Comparison of ENCODE assay signal across 9 mouse cellular contexts in genomic region chr19:23134095-23134440, GRCm38 (mm10). TPM values are rescaled to one million over a fixed set of nuclear protein-coding genes. Genes with fewer than 3 reads are reported as not detected.
DNase-seq lines count a peak whose midpoint lies in the region; ATAC-seq lines count a peak whose summit lies in the region.
"Had no signal": no experiment of that assay in that cellular context is flagged by ENCODE, and none has a peak within 500 bp of the region (broad histone marks: within the 10 kb centered on the region; RNA-seq: fewer than 3 reads in every experiment).

No protein-coding gene starts in this region.

- ATAC-seq in erythroblast, adult 5-6 weeks (replicated peaks; ENCODE audit: low FRiP score, poor library complexity, severe bottlenecking), result peak; percentile 64
- no peak for ATAC-seq in heart, embryonic 11.5 days (replicated peaks; ENCODE audit: insufficient number of reproducible peaks, low FRiP score, low TSS enrichment)
- ATAC-seq in kidney, embryonic 14.5 days (ENCODE audit: low FRiP score, low TSS enrichment), result no peak
- no peak for ATAC-seq in limb, embryonic 15.5 days (ENCODE audit: insufficient number of reproducible peaks, low FRiP score, low TSS enrichment, low read depth)
- peak; percentile 7; the same call in 1 of the 2 replicates for ATAC-seq in midbrain, embryonic 15.5 days (replicated peaks)

- peaks cover 23% of the 10 kb centered on the region for H3K4me1 ChIP-seq in heart, embryonic 11.5 days (ENCODE audit: control insufficient read depth, insufficient read depth, low read length)
- peaks cover 17% of the 10 kb centered on the region for H3K4me1 ChIP-seq in kidney, embryonic 14.5 days (ENCODE audit: control insufficient read depth, insufficient read depth, low read length)
- H3K4me1 ChIP-seq in limb, embryonic 15.5 days, result peaks cover 40% of the 10 kb centered on the region
- H3K4me1 ChIP-seq in midbrain, embryonic 15.5 days, result peaks cover 29% of the 10 kb centered on the region

- peak; percentile 10 to 17 for DNase-seq in thymus, postnatal 36 days
- DNase-seq in thymus, postnatal 14 days, result no peak
- peak; percentile 54 to 79 for DNase-seq in spleen, postnatal 4 days (ENCODE audit: low spot score in 2 of 2)

- peak overlapping the region; percentile 48 for H3K4me3 ChIP-seq in heart, embryonic 11.5 days (ENCODE audit: low read depth, low read length)
- H3K4me3 ChIP-seq in kidney, embryonic 14.5 days (ENCODE audit: low read length), result peak overlapping the region; percentile 39
- H3K4me3 ChIP-seq in limb, embryonic 15.5 days, result peak overlapping the region; percentile 43
- peak overlapping the region; percentile 40 for H3K4me3 ChIP-seq in midbrain, embryonic 15.5 days

- H3K4me2 ChIP-seq in heart, embryonic 11.5 days, result peak overlapping the region; percentile 95
- H3K4me2 ChIP-seq in kidney, embryonic 14.5 days (replicated peaks; ENCODE audit: low read depth, low read length), result peak overlapping the region; percentile 85
- H3K4me2 ChIP-seq in limb, embryonic 15.5 days, result peak overlapping the region; percentile 83
- peak overlapping the region; percentile 90 for H3K4me2 ChIP-seq in midbrain, embryonic 15.5 days

- H3K36me3 ChIP-seq in heart, embryonic 11.5 days (ENCODE audit: control insufficient read depth, insufficient read depth, low read length), result no peaks in the 10 kb centered on the region
- H3K36me3 ChIP-seq in kidney, embryonic 14.5 days (ENCODE audit: control insufficient read depth, insufficient read depth, low read length), result no peaks in the 10 kb centered on the region
- H3K36me3 ChIP-seq in limb, embryonic 15.5 days, result no peaks in the 10 kb centered on the region
- H3K36me3 ChIP-seq in midbrain, embryonic 15.5 days (replicated peaks), result no peaks in the 10 kb centered on the region

- H3K9ac ChIP-seq in heart, embryonic 11.5 days (ENCODE audit: low read depth, low read length), result 0 out of 2 replicates have a peak overlapping the region, but pooled peaks have one; percentile 5
- 0 out of 2 replicates have a peak overlapping the region, but pooled peaks have one; percentile 19 for H3K9ac ChIP-seq in kidney, embryonic 14.5 days (ENCODE audit: low read depth, low read length)
- H3K9ac ChIP-seq in limb, embryonic 15.5 days, result no peak overlapping the region
- 0 out of 2 replicates have a peak overlapping the region, but pooled peaks have one; percentile 39 for H3K9ac ChIP-seq in midbrain, embryonic 15.5 days

- peaks cover 35% of the 10 kb centered on the region for H3K27me3 ChIP-seq in heart, embryonic 11.5 days (ENCODE audit: control insufficient read depth, insufficient read depth, low read length)
- H3K27me3 ChIP-seq in kidney, embryonic 14.5 days (ENCODE audit: control insufficient read depth, insufficient read depth, low read length), result peaks cover 12% of the 10 kb centered on the region
- H3K27me3 ChIP-seq in limb, embryonic 15.5 days, result peaks cover 44% of the 10 kb centered on the region
- H3K27me3 ChIP-seq in midbrain, embryonic 15.5 days (replicated peaks), result peaks cover 47% of the 10 kb centered on the region
- H3K27me3 ChIP-seq: Patski had no signal

- H3K27ac ChIP-seq in heart, embryonic 11.5 days (ENCODE audit: low read depth, low read length), result no peak overlapping the region
- no peak overlapping the region for H3K27ac ChIP-seq in kidney, embryonic 14.5 days (ENCODE audit: low read depth, low read length)
- no peak overlapping the region for H3K27ac ChIP-seq in limb, embryonic 15.5 days
- no peak overlapping the region for H3K27ac ChIP-seq in midbrain, embryonic 15.5 days

- WGBS in heart, embryonic 11.5 days (ENCODE audit: insufficient replicate concordance), result 0% methylated on average over 14 of the region's 14 CpGs
- 1% methylated on average over 14 of the region's 14 CpGs for WGBS in kidney, embryonic 14.5 days
- WGBS in limb, embryonic 15.5 days, result 4% methylated on average over 14 of the region's 14 CpGs
- 3% methylated on average over 14 of the region's 14 CpGs for WGBS in midbrain, embryonic 15.5 days

- no peaks in the 10 kb centered on the region for H3K9me3 ChIP-seq in heart, embryonic 11.5 days (replicated peaks; ENCODE audit: control insufficient read depth, low read length)
- no peaks in the 10 kb centered on the region for H3K9me3 ChIP-seq in kidney, embryonic 14.5 days (ENCODE audit: control insufficient read depth, low read length)
- no peaks in the 10 kb centered on the region for H3K9me3 ChIP-seq in limb, embryonic 15.5 days
- H3K9me3 ChIP-seq in midbrain, embryonic 15.5 days, result no peaks in the 10 kb centered on the region

RNA-seq across cellular contexts. Expression of gene Klf9, which starts 7.0 kb away (rescaled TPM):
- total RNA-seq in erythroblast, adult 5-6 weeks (2015; ENCODE audit: low replicate concordance), result 2.5 TPM in 2 replicates
- 1.8 and 6.1 TPM in 2 replicates for total RNA-seq in erythroblast, adult 5-6 weeks (2017; ENCODE audit: low replicate concordance)
- 1.2 and 1.6 TPM in 2 replicates for polyA plus RNA-seq in heart, embryonic 11.5 days (2014; fragmentation: Nextera tagmentation; extraction: Ambion mirVana)
- 2.7 and 4.2 TPM in 2 replicates for polyA plus RNA-seq in kidney, embryonic 14.5 days (2014; fragmentation: Nextera tagmentation; extraction: Ambion mirVana)
- 3.9 and 4.6 TPM in 2 replicates for polyA plus RNA-seq in limb, embryonic 15.5 days (2015; fragmentation: Nextera tagmentation; extraction: Ambion mirVana)
- 2.4 and 2.7 TPM in 2 replicates for polyA plus RNA-seq in midbrain, embryonic 15.5 days (2015; fragmentation: Nextera tagmentation; extraction: Ambion mirVana)

Comparison
In these comparisons a context has a peak if more than half of its experiments do, and no peak if none do; other contexts are left out.
1. ATAC-seq: peak in erythroblast, adult 5-6 weeks (single experiment) and midbrain, embryonic 15.5 days (single experiment); none in heart, embryonic 11.5 days (single experiment), kidney, embryonic 14.5 days (single experiment) and limb, embryonic 15.5 days (single experiment).
2. Peak in every context shown above with its lines, with median percentiles within 50 percentile points of each other: H3K4me2 ChIP-seq and H3K4me3 ChIP-seq.